ENCODE assay signal across 23 mouse cellular contexts in the genomic region with DNA sequence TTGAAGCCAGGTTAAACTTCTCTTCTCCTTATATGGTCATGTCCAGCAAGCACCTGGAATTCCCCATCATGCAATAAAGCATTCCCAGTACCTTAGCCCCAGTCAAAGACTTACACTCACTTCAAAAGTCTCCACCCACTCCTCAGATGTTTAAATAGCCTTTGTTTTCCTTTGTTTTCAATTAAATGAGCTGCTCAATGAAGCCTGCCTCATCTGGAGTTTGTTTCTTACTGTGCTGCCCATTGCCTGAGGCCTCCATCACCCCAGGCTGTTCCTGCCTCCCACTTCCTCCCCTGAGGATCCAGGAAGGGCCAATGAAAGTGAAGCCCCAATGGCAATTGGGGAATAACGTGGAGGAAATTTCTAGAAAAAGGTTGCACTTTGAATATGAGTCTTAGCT. TPM values are rescaled to one million over a fixed set of nuclear protein-coding genes. Genes with fewer than 3 reads are reported as not detected.
DNase-seq lines count a peak whose midpoint lies in the region; TF ChIP-seq lines count a peak whose summit lies in the region.
"Had no signal": no experiment of that assay in that cellular context is flagged by ENCODE, and none has a peak within 500 bp of the region (broad histone marks: within the 10 kb centered on the region; RNA-seq: fewer than 3 reads in every experiment).

No protein-coding gene starts in this region.

- H3K4me1 ChIP-seq in ES-Bruce4 (ENCODE audit: control insufficient read depth, insufficient read depth, low read length), result peaks cover 6% of the 10 kb centered on the region
- H3K4me1 ChIP-seq: embryonic facial prominence, embryonic 10.5 days; embryonic facial prominence, embryonic 12.5 days; forebrain, embryonic 13.5 days; forebrain, embryonic 15.5 days had no signal

- no peak for TF ChIP-seq CTCF in ES-Bruce4 (IDR thresholded peaks at IDR 0.05; ENCODE audit: low read depth, low read length)

- intact Hi-C loops in left cerebral cortex, postnatal 10 days (cut with DNase I), result no loop called here

- H3K9me3 ChIP-seq in ES-Bruce4 (replicated peaks; ENCODE audit: control insufficient read depth, insufficient read depth, low read length, poor library complexity, severe bottlenecking), result no peaks in the 10 kb centered on the region
- H3K9me3 ChIP-seq: embryonic facial prominence, embryonic 10.5 days; embryonic facial prominence, embryonic 12.5 days; forebrain, embryonic 13.5 days; forebrain, embryonic 15.5 days; G1E had no signal

- no peaks in the 10 kb centered on the region for H3K27me3 ChIP-seq in ES-Bruce4 (ENCODE audit: control insufficient read depth, insufficient read depth, low read length, poor library complexity, severe bottlenecking)
- H3K27me3 ChIP-seq: embryonic facial prominence, embryonic 12.5 days; forebrain, embryonic 13.5 days; forebrain, embryonic 15.5 days; Patski had no signal

- TF ChIP-seq POLR2A in ES-Bruce4 (IDR thresholded peaks at IDR 0.05; ENCODE audit: insufficient read depth, low read length), result no peak

- H3K36me3 ChIP-seq in ES-Bruce4 (ENCODE audit: control insufficient read depth, insufficient read depth, low read length, poor library complexity, severe bottlenecking), result no peaks in the 10 kb centered on the region

- TF ChIP-seq EP300 in ES-Bruce4 (IDR thresholded peaks at IDR 0.05; ENCODE audit: insufficient read depth, low read depth, low read length), result peak; percentile 83

- H3K4me3 ChIP-seq in ES-Bruce4 (ENCODE audit: low read depth, low read length), result no peak overlapping the region
- H3K4me3 ChIP-seq: embryonic facial prominence, embryonic 10.5 days; embryonic facial prominence, embryonic 12.5 days; forebrain, embryonic 13.5 days; forebrain, embryonic 15.5 days had no signal

- peak overlapping the region; percentile 63 for H3K27ac ChIP-seq in ES-Bruce4 (ENCODE audit: insufficient read depth, low read length)
- H3K27ac ChIP-seq: embryonic facial prominence, embryonic 10.5 days; embryonic facial prominence, embryonic 12.5 days; forebrain, embryonic 13.5 days; forebrain, embryonic 15.5 days had no signal

- DNase-seq in ES-CJ7 (ENCODE audit: low read depth, low spot score) (peak; percentile 80), R1 (ENCODE audit: low read depth, low spot score) (peak; percentile 87), ZHBTc4 (ENCODE audit: low read depth, low spot score) (peak; percentile 91)
- DNase-seq in urinary bladder, postnatal 25 days (ENCODE audit: low spot score), result no peak
- no peak for DNase-seq in left cerebral cortex, postnatal 10 days (ENCODE audit: extremely low spot score in 1 of 2, low spot score in 2 of 2)
- no peak for DNase-seq in lung, postnatal 4 days
- DNase-seq: adrenal gland, adult 2 months; adrenal gland, postnatal 10 days; adrenal gland, postnatal 25 days; cerebellum, adult 11 months; cerebellum, adult 18-20 months; cerebellum, adult 8-10 months; cerebellum, adult 9-11 months; cerebellum, postnatal 14 days; cerebellum, postnatal 36 days; forebrain, postnatal 0 days had no signal

- H3K9ac ChIP-seq in ES-Bruce4 (ENCODE audit: low read depth, poor library complexity, severe bottlenecking), result no peak overlapping the region
- H3K9ac ChIP-seq: embryonic facial prominence, embryonic 12.5 days; forebrain, embryonic 13.5 days; forebrain, embryonic 15.5 days; forebrain, postnatal 0 days had no signal

RNA-seq across cellular contexts. Expression of a gene that starts 17.9 kb away (rescaled TPM):
- polyA plus RNA-seq in ES-Bruce4 (2011; ENCODE audit: insufficient read depth, insufficient read length, low read depth, missing spikeins), result not detected in 2 replicates
- total RNA-seq in left cerebral cortex, postnatal 10 days (2021), result 1 to 10 TPM; 1.1 to 1.2 TPM

RNA-seq across cellular contexts. Expression of a gene that starts 42.2 kb away (rescaled TPM):
- 73.0 and 79.0 TPM in 2 replicates for polyA plus RNA-seq in ES-Bruce4 (2011; ENCODE audit: insufficient read depth, insufficient read length, low read depth, missing spikeins)
- total RNA-seq in left cerebral cortex, postnatal 10 days (2021), result 100 to 1,000 TPM; 215 to 224 TPM

Comparison
In these comparisons a context has a peak if more than half of its experiments do, and no peak if none do; other contexts are left out.
1. DNase-seq: peak in ES-CJ7 (single experiment), R1 (single experiment) and ZHBTc4 (single experiment); none in urinary bladder, postnatal 25 days (single experiment), left cerebral cortex, postnatal 10 days (0 of 2) and lung, postnatal 4 days (0 of 2).